Mouse (Mus musculus) c-Kit-negative CD71-positive TER-119-positive erythroid progenitor cells, embryonic 14.5 days (primary cell): ENCODE data around the gene Chmp4b.

Experiments
- DNase-seq: peaks from one replicate; pipeline ENCODE4 v3.0.0-alpha.2; 2013; ENCODE audit warnings: low read depth, low spot score

Gene Chmp4b

GRCm38 (mm10) chr2:154651363-154651762 lies at the start of gene Chmp4b:
Gene Chmp4b, plus strand, starts transcription at chr2:154651705.
- DNase-seq, result no peak

- no peak for DNase-seq
Observed at GRCm38 (mm10) chr2:154603007-154603637, 48.4 kb upstream of the Chmp4b start.

DNA sequence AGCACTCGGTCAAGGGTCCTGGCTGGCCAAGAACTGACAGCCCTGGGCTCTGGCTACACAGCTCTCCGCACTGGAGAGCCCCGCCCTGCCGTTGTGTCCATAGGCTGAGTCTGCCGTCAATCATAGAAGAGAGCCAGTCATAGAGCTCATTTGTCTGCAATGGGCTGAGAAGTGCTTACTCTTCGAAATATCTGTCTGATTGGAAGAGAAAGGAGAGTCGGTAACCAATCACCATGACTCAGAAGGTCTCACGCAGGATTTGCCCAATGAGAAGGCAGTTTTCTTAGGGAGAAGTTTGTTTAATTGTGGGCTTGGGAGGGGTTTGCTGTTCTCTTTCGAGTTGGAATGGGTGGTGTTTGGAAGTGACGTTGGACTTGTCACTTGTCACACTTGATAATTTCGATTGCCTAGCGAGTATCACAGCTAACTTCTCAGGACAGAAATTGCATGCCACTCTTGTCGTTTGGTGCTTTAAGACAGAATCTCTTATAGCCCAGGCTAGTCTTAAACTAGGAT lies 47.8 kb upstream of the Chmp4b start, which contains the start of gene Pxmp4:
Gene Pxmp4, minus strand, starts transcription at position 71 of the 516 bp plus-strand sequence.
- DNase-seq, result peak; percentile 99

- DNase-seq, result no peak
Observed at GRCm38 (mm10) chr2:154604156-154604555, 47.3 kb upstream of the Chmp4b start.

GRCm38 (mm10) chr2:154606965-154607364 lies 44.5 kb upstream of the Chmp4b start:
- no peak for DNase-seq

DNA sequence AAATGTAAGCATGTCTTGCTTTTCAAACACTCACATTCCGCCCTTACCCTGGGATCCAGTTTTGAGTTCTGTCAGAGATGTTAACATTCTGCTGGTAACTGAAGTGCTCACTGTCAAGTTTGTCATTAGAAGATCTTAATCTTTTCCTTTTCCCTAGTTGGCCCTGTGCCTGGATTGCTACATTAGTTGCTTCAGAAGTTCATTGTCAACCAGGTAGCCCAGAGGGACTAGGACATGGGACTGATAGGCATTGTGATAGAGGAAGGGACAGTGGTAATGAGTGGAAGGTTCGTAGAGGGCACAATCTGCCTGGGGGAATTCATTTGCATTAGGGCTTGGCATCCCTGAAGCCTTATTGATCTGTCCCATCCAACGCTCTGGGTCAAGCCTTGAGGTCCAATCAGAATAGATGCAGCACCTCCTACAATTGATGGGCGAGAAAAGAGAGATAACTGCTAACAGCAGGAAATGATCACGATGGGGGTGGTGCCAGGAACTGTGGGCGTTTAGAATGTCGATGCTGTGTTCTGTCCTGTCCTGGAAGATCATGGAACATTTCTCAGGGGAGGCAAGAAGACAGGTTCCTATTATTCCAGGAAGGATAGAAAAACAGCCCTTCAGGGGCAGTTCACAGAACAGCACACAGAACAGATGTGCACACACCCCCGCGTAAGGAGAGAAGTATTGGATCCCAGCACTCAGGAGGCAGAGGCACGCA lies 42.3 kb upstream of the Chmp4b start:
- DNase-seq, result no peak

DNA sequence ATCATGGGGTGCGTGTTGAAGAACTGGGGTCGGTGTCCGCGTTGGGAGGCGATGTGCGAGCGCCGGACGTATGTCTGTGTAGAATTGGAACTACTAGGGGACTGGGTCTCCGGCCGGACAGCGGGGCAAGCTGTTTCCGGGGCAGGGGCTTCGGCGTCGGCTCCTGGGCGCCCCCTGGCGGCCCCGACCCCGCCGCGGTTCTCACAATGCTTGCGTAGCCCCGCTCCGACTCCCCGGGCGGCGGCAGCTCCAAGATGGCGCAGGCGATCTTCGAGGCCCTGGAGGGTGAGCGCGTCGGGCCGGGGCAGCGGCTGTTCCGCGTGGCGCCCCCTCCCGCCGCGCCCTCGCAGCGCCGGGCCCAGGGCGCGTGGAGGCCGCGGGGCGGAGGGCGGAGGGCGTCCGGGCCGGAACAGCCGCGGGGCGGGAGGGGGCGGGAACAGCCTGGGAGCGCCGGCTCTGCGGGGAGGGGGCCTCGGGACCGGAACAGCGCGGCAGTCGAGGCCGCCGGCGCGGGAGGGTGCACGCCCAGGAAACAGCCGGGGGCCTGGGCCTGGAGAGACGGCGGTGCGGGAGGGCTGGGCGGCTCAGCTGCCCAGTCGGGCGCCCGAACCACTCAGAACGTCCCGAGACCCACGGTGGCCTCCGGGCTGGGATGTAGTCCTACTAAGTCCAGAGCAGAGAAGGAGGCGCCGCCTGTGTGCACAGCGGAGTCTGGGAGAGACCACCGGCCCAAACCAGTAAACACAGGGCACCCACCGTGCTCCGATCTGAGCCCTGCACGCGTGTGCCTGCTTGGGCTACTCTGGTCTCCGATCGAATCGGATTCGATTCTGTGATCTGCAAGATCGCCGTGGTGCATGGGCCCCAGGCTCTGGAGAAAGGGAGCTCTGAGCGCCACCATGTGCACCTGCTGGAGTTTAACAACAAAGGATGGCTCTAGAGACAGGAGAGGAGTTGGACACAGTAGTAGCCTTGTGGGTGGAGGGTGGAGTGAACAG lies 38.1 kb upstream of the Chmp4b start, which contains the start of the genes Zfp341 and 4930519P11Rik:
Gene Zfp341, plus strand, starts transcription at position 180 of the 998 bp plus-strand sequence.
Gene 4930519P11Rik, minus strand, starts transcription at position 320 of the 998 bp plus-strand sequence.
- DNase-seq, result peak; percentile 67

- DNase-seq, result no peak
Observed at GRCm38 (mm10) chr2:154614841-154615576, 36.5 kb upstream of the Chmp4b start.

GRCm38 (mm10) chr2:154615674-154616073 lies 35.8 kb upstream of the Chmp4b start:
- no peak for DNase-seq

GRCm38 (mm10) chr2:154617061-154617460 lies 34.4 kb upstream of the Chmp4b start:
- no peak for DNase-seq

DNA sequence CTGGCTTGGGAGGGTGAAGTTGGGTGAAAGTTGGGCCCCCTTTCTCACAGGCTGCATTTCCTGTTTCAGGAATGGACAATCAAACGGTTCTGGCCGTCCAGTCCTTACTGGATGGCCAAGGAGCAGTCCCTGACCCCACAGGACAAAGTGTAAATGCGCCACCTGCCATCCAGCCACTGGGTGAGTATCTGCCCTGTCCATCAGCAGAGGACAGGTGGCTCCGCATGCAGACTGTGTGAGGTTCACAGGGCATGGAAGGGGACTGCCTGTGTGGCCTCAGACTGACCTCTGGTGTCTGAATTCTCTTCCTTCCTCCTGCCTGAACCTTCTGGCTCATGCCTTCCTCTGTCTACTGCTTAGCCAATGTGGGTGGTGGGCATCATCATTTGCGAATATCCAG lies 29.8 kb upstream of the Chmp4b start:
- no peak for DNase-seq

GRCm38 (mm10) chr2:154624137-154624536 lies 27.4 kb upstream of the Chmp4b start:
- no peak for DNase-seq

GRCm38 (mm10) chr2:154630531-154630930 lies 21.0 kb upstream of the Chmp4b start:
- DNase-seq, result no peak

DNA sequence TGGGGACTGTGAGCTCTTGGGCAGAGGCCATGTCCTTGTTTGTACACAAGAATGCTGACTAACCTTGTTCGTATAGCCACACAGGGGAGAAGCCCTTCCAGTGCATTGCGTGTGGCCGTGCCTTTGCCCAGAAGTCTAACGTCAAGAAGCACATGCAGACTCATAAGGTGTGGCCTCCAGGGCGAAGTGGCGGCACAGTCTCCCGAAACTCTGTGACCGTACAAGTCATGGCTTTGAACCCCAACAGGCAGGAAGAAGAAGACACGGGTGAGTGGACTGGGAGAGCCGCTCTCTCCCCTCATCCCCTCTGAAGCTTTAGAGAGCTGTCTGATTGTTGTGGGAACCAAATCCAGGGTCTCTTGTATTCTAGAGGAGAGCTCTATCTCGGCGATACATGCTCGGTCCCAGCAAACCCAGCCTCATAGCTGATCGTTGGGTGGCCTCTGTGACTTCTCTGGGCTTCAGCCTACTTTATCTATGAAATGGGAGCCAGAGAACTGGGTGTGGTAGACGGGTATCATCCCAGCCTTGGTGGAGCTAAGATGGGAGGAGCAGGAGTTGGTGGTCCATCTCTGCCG lies 19.2 kb upstream of the Chmp4b start:
- peak; percentile 78 for DNase-seq

- DNase-seq, result no peak
Observed at GRCm38 (mm10) chr2:154633039-154633742, 18.3 kb upstream of the Chmp4b start.

DNA sequence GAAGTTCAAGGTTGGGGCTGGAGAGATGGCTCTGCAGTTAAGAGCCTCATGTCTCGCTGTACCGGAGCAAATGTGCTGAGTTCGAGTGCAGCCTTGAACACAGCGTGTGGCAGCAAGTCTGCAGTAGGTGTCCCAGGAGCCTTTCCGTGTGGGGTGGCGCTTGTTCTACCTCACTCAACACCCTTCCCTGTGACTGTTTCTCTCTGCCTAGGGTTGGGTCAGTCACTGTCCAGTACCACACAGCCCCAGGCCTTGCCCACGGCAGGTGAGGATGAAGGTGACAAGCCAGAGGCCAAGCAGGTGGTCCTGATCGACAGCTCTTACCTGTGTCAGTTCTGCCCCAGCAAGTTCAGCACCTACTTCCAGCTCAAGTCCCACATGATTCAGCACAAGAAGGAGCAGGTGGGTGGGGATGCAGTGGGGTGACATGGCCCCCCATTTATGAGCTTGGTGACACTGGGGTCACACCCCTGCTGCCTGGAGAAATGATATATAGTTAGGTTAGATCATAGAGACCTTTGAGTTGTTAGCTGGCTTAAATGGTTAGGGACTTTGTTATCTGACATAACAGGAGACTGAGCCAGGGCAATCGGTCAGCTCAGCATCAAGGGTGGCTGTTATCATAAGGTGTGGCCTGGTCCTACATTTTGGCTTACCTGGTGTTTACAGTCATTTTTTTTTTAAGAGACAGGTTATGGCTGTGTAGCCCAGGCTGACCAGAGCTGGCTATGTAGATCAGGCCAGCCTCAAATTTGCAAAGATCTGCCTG lies 17.4 kb upstream of the Chmp4b start:
- no peak for DNase-seq

- no peak for DNase-seq
Observed at GRCm38 (mm10) chr2:154635826-154636225, 15.7 kb upstream of the Chmp4b start.

DNA sequence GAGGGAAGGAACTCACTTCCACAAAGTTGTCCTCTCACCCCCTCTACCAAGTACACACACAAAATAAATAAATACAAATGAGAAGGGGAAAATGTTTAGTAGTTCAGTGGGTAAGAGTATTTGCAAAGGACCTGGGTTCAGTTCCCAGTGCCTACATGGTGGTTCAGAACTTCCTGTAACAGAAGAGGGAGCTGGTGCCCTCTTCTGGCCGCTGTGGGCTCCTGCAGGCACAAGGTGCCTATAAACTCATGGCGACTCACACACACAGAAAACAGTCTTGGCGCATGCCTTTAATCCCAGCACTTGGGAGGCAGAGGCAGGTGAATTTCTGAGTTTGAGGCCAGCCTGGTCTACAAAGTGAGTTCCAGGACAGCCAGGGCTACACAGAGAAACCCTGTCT lies 13.0 kb upstream of the Chmp4b start:
- no peak for DNase-seq

DNA sequence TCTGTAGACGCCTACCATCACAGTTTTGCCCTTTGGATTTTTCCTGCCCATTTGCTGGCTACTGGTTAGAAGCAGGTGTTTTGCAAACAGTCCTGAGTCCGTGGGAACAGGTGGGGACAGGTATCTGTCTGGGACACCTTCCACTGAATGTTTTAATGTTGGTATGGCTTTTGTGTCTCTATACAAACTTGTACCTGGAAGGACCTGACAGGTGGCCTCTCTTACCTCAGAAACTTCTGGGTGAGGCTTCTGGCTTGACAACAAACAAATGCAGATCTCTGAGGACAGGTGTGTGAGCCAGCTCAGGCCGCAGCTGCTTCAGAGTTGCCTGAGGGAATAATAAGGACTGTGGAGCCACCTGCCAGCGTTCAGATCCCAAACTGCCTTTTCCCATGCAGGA lies 12.4 kb upstream of the Chmp4b start:
- DNase-seq, result no peak
